Mouse (Mus musculus): ENCODE measurements around the gene Smyd1. TPM values are rescaled to one million over a fixed set of nuclear protein-coding genes. Genes with fewer than 3 reads are reported as not detected.

Gene Smyd1
- total RNA-seq, 2 experiments from 2014 or later: not detected

DNA sequence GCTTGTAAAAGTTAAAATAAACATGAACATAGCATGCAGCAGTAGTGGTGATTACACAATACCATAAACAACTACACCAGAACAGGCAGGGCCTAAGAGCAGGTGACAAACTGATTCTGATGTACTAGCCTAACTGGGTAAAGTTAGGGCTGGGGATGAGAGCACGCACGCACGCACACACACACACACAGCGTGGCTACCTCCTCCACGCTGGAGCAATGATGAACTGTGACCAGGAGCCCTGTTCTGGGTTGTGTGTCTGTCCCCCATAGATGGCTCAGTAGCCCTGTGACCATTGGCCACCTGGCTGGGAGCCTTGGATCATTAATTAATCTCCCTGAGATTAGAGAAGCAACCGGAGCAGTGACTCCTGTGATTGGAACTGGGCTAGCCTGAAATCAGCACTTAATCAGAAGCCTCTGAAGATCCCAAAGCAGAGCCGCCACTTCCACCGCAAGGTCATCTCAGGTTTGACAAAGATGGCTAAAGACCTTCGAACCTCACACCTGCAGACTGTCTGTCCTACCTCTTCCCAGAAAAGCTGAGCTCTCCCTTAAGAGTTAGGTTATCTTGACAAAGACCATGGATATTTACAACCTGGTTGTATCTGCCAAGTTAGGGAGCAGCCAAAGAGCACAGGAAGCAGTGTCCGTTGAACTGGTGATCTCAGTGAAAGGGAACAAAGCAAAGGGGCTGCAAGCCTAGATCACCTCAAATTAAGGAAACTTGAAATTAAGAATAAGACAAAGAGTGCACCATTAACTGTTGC lies 149.0 kb downstream of the Smyd1 start:
- no peak for ATAC-seq (replicated peaks; ENCODE audit: low FRiP score, low TSS enrichment, poor library complexity, severe bottlenecking)

GRCm38 (mm10) chr6:71166551-71167169 lies 155.4 kb downstream of the Smyd1 start:
- 0 out of 2 replicates have a peak, but pooled peaks have one; percentile 57 for ATAC-seq (replicated peaks; ENCODE audit: low FRiP score, low TSS enrichment, poor library complexity, severe bottlenecking)

DNA sequence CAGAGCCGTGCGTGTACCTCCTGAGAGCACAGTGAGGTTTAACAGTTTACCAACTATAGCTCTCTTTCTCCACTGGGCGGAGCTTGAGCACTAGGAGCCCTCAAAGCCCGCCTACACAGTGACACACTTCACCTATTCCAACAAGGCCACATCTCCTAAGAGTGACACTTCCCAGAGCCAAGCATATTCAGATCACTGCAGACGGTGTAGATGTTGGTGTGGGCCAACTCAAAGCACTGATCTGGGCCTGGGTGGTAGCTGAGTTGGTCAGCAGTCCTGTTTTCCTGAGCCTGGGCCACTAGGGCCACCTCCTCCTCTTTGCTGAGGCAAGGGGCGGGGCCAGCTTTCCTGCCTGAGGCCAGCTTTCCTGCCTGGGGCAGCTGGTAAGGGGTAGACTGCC lies 157.6 kb downstream of the Smyd1 start:
- ATAC-seq (replicated peaks; ENCODE audit: low FRiP score, low TSS enrichment, poor library complexity, severe bottlenecking): peak; percentile 63

Other genes with a start within 250 kb of the Smyd1 start
- 0.22 TPM in 1 of 2 replicates, not detected in the other for gene Thnsl2, start 177.8 kb downstream of the Smyd1 start, total RNA-seq (2014; fragmentation: Nextera tagmentation)
- not detected in 2 replicates for gene Thnsl2, start 177.8 kb downstream of the Smyd1 start, total RNA-seq (2017)
- gene Fabp1, start 122.4 kb downstream of the Smyd1 start, total RNA-seq (2014; fragmentation: Nextera tagmentation): not detected in 2 replicates
- gene Fabp1, start 122.4 kb downstream of the Smyd1 start, total RNA-seq (2017): not detected in 2 replicates
- 35.7 and 49.9 TPM in 2 replicates for gene Krcc1, start 50.6 kb downstream of the Smyd1 start, total RNA-seq (2014; fragmentation: Nextera tagmentation)
- gene Krcc1, start 50.6 kb downstream of the Smyd1 start, total RNA-seq (2017): 75.0 and 113 TPM in 2 replicates
- gene Cd8b1, start 555 bp upstream of the Smyd1 start, total RNA-seq (2014; fragmentation: Nextera tagmentation): 0.49 TPM in 1 of 2 replicates, not detected in the other
- not detected in 2 replicates for gene Cd8b1, start 555 bp upstream of the Smyd1 start, total RNA-seq (2017)
- not detected in 2 replicates for gene Cd8a, start 51.2 kb upstream of the Smyd1 start, total RNA-seq (2014; fragmentation: Nextera tagmentation)
- not detected in 2 replicates for gene Cd8a, start 51.2 kb upstream of the Smyd1 start, total RNA-seq (2017)
- 31.3 and 40.0 TPM in 2 replicates for gene Rmnd5a, start 118.4 kb upstream of the Smyd1 start, total RNA-seq (2014; fragmentation: Nextera tagmentation)
- 42.5 and 99.0 TPM in 2 replicates for gene Rmnd5a, start 118.4 kb upstream of the Smyd1 start, total RNA-seq (2017)
- 5.7 and 12.9 TPM in 2 replicates for gene Rnf103, start 171.7 kb upstream of the Smyd1 start, total RNA-seq (2014; fragmentation: Nextera tagmentation)
- 6.8 and 13.4 TPM in 2 replicates for gene Rnf103, start 171.7 kb upstream of the Smyd1 start, total RNA-seq (2017)
- gene Chmp3, start 221.6 kb upstream of the Smyd1 start, total RNA-seq (2014; fragmentation: Nextera tagmentation): 46.1 and 47.3 TPM in 2 replicates
- gene Chmp3, start 221.6 kb upstream of the Smyd1 start, total RNA-seq (2017): 99.9 and 113 TPM in 2 replicates

All from megakaryocyte-erythroid progenitor cell, adult 5-6 weeks (primary cell).